Mouse (Mus musculus) midbrain, postnatal 0 days (tissue): ENCODE measurements around the gene Taar7a. TPM values are rescaled to one million over a fixed set of nuclear protein-coding genes. Genes with fewer than 3 reads are reported as not detected.

Source experiments
- ATAC-seq: fragments of 200-750 bp; cut with Nextera tagmentation; 2 replicates; pipeline ENCODE4 v1.8.0; 2017; ENCODE audit warnings: moderate number of reproducible peaks, mild to moderate bottlenecking, moderate TSS enrichment, moderate library complexity; ENCODE audit not compliant: low FRiP score
- DNase-seq: peaks from one replicate; pipeline ENCODE4 v3.0.0-alpha.2; 2015; ENCODE audit warnings: low spot score
- H3K27ac ChIP-seq: fragments of 300-500 bp; sonication (generic); 2 replicates; pipeline ENCODE4 v1.5.1; 2014; ENCODE audit warnings: low read depth, mild to moderate bottlenecking, low read length, mixed read lengths
- H3K27me3 ChIP-seq: fragments of 300-500 bp; sonication (generic); 2 replicates; pipeline ENCODE4 v1.6.1; 2014; ENCODE audit warnings: low read length, control low read depth, mixed read lengths; ENCODE audit not compliant: insufficient read depth
- H3K36me3 ChIP-seq: fragments of 300-500 bp; sonication (generic); 2 replicates; pipeline ENCODE4 v1.6.1; 2014; ENCODE audit warnings: low read length, control low read depth, mixed read lengths; ENCODE audit not compliant: insufficient read depth
- H3K4me1 ChIP-seq: fragments of 300-500 bp; sonication (generic); 2 replicates; pipeline ENCODE4 v1.6.1; 2014; ENCODE audit warnings: mild to moderate bottlenecking, control low read depth, antibody characterized with exemption, low read length, mixed read lengths; ENCODE audit not compliant: insufficient read depth
- H3K4me2 ChIP-seq: fragments of 300-500 bp; sonication (generic); 2 replicates; pipeline ENCODE4 v1.6.1; 2014; ENCODE audit warnings: low read depth, mild to moderate bottlenecking, low read length, mixed read lengths; ENCODE audit not compliant: poor library complexity, severe bottlenecking
- H3K4me3 ChIP-seq: fragments of 300-500 bp; sonication (generic); 2 replicates; pipeline ENCODE4 v1.5.1; 2014; ENCODE audit warnings: low read depth, mild to moderate bottlenecking, low read length, moderate library complexity
- H3K9ac ChIP-seq: fragments of 300-500 bp; sonication (generic); replicated peaks from 2 replicates; pipeline ENCODE4 v1.6.1; 2014; ENCODE audit warnings: mild to moderate bottlenecking, low read length, moderate library complexity, mixed read lengths; ENCODE audit not compliant: poor library complexity, severe bottlenecking
- H3K9me3 ChIP-seq: fragments of 300-500 bp; sonication (generic); 2 replicates; pipeline ENCODE4 v1.6.1; 2016; ENCODE audit warnings: low read length, control low read depth
- CTCF ChIP-seq: IDR thresholded peaks from 2 replicates; pipeline ENCODE4 v1.5.1; 2016; ENCODE audit warnings: antibody characterized with exemption, mild to moderate bottlenecking
- WGBS: fragments of 180-500 bp; shearing (Covaris S2); extraction: QIAGEN DNeasy Blood & Tissue Kit; methylation state at CpG from one replicate; pipeline ENCODE4 v1.1.7; 2014; 5-methylcytosine and 5-hydroxymethylcytosine counted together
- polyA plus RNA-seq: library from polyadenylated mRNA; unstranded; fragments of >200 nt; fragmentation: Nextera tagmentation; extraction: Ambion mirVana; gene quantifications from 2 replicates; pipeline ENCODE4 v1.2.1, GENCODE M21; 2015
- total RNA-seq: library from RNA; depleted of rRNA; stranded (reverse); fragments of >200 nt; gene quantifications from 2 replicates; pipeline ENCODE4 v1.2.3, GENCODE M21; 2014; rRNA removed

Taar7a gene
- total RNA-seq: not detected in 2 replicates
- polyA plus RNA-seq: not detected in 2 replicates

DNA sequence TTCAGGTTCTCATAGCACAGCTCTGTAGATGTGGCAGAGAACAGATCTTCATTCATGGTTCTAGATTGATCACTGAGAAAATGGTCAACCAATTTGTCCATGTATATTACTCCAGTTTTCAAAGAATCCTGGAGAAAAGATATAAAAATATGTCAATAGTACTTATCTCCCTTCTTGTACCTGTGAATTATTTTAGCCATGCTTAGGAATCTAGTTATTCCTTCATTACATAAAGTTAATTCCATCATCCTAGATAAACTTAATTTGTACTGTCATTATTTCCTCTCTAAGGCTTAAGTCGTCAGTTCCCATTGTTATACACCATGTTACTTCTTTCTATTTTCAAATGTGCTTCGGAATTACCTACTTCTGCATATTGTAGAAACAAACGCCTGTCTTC is at the start of gene Taar7a:
TSS of gene Taar7a (minus strand) at position 101 of the 400 bp plus-strand sequence.
- WGBS: 66% methylated on average over 3 of the region's 3 CpGs
- DNase-seq: no peak

GRCm38 (mm10) chr10:24040120-24040869 is 47.0 kb upstream of the Taar7a start:
- 67% methylated on average over 2 of the region's 2 CpGs for WGBS
- no peak for DNase-seq

More for the DNA sequence above, at the start of gene Taar7a:
- Histone ChIP-seq H3K9ac (no peak within 1 kb of the TSS), H3K4me2 (no peak within 1 kb of the TSS), H3K27me3 (no peaks in the 10 kb centered on the region), H3K36me3 (no peaks in the 10 kb centered on the region), H3K27ac (no peak within 1 kb of the TSS), H3K9me3 (no peaks in the 10 kb centered on the region), H3K4me1 (no peaks in the 10 kb centered on the region), H3K4me3 (no peak within 1 kb of the TSS)
- no peak for ATAC-seq
- TF ChIP-seq CTCF: no peak

GRCm38 (mm10) chr10:24037314-24037713 is 44.0 kb upstream of the Taar7a start, which contains the start of gene Taar7e:
Gene Taar7e, plus strand, starts transcription at chr10:24037614.
- ATAC-seq: no peak
- Histone ChIP-seq H3K4me1 (no peaks in the 10 kb centered on the region), H3K36me3 (no peaks in the 10 kb centered on the region), H3K4me2 (no peak within 1 kb of the TSS), H3K9me3 (no peaks in the 10 kb centered on the region), H3K27me3 (no peaks in the 10 kb centered on the region), H3K27ac (no peak within 1 kb of the TSS), H3K4me3 (no peak within 1 kb of the TSS), H3K9ac (no peak within 1 kb of the TSS)
- WGBS: 78% methylated on average over 2 of the region's 2 CpGs
- no peak for DNase-seq
- TF ChIP-seq CTCF: no peak

More at GRCm38 (mm10) chr10:24040120-24040869, 47.0 kb upstream of the Taar7a start:
- H3K4me3 ChIP-seq: no peak overlapping the region
- TF ChIP-seq CTCF: no peak
- no peak overlapping the region for H3K9ac ChIP-seq
- no peak overlapping the region for H3K27ac ChIP-seq
- H3K9me3 ChIP-seq: no peaks in the 10 kb centered on the region
- no peaks in the 10 kb centered on the region for H3K36me3 ChIP-seq
- H3K27me3 ChIP-seq: no peaks in the 10 kb centered on the region
- no peaks in the 10 kb centered on the region for H3K4me1 ChIP-seq
- no peak overlapping the region for H3K4me2 ChIP-seq
- ATAC-seq: no peak

GRCm38 (mm10) chr10:24031347-24031746 is 38.1 kb upstream of the Taar7a start:
- Histone ChIP-seq H3K27me3 (no peaks in the 10 kb centered on the region), H3K4me2 (no peak overlapping the region), H3K9ac (no peak overlapping the region), H3K4me3 (no peak overlapping the region), H3K9me3 (no peaks in the 10 kb centered on the region), H3K4me1 (no peaks in the 10 kb centered on the region), H3K27ac (no peak overlapping the region), H3K36me3 (no peaks in the 10 kb centered on the region)
- ATAC-seq: no peak
- no peak for DNase-seq
- TF ChIP-seq CTCF: no peak

DNA sequence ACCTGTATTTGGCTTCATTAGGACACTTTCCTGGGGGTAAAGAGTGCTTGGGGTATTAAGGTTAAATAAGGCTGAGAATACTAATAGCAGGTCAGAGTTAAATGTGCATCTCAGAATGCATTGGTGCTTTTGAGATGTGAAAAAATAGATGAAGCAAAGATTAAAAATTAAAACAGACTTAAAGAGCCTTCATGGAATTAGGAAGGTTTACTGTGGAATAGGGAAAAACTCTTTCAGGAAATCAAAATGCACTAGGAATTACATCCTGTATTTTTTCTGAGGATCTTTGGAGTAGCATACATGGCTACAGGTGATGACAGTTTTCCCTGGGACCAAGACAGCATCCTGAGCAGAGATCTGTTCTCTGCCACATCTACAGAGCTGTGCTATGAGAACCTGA is 33.6 kb upstream of the Taar7a start, which contains the start of gene Taar7d:
TSS of gene Taar7d (plus strand) at position 301 of the 400 bp plus-strand sequence.
- no peak for TF ChIP-seq CTCF
- Histone ChIP-seq H3K4me1 (no peaks in the 10 kb centered on the region), H3K27me3 (no peaks in the 10 kb centered on the region), H3K27ac (no peak within 1 kb of the TSS), H3K36me3 (no peaks in the 10 kb centered on the region), H3K9ac (no peak within 1 kb of the TSS), H3K4me2 (no peak within 1 kb of the TSS), H3K4me3 (no peak within 1 kb of the TSS), H3K9me3 (no peaks in the 10 kb centered on the region)
- DNase-seq (no peak), ATAC-seq (no peak)

GRCm38 (mm10) chr10:24008143-24008542 is 14.9 kb upstream of the Taar7a start:
- no peak overlapping the region for H3K4me3 ChIP-seq
- no peaks in the 10 kb centered on the region for H3K27me3 ChIP-seq
- H3K4me2 ChIP-seq: no peak overlapping the region
- WGBS: 94% methylated on average over 1 of the region's 1 CpGs
- H3K9me3 ChIP-seq: no peaks in the 10 kb centered on the region
- H3K27ac ChIP-seq: no peak overlapping the region
- ATAC-seq (no peak), DNase-seq (no peak)
- H3K4me1 ChIP-seq: no peaks in the 10 kb centered on the region
- H3K36me3 ChIP-seq: no peaks in the 10 kb centered on the region
- H3K9ac ChIP-seq: no peak overlapping the region
- TF ChIP-seq CTCF: no peak
